Mouse (Mus musculus) bone marrow macrophage, adult 2 months (primary cell): ENCODE data around the gene Skida1. TPM values are rescaled to one million over a fixed set of nuclear protein-coding genes. Genes with fewer than 3 reads are reported as not detected.

ENCODE experiments used
- H3K27ac ChIP-seq: 2 replicates; pipeline ENCODE4 v1.5.1; 2012; ENCODE audit warnings: low read depth, low read length; ENCODE audit not compliant: insufficient read depth
- H3K4me1 ChIP-seq: 2 replicates; pipeline ENCODE4 v1.6.1; 2012; ENCODE audit warnings: low read length; ENCODE audit not compliant: control insufficient read depth, insufficient read depth
- H3K4me3 ChIP-seq: 2 replicates; pipeline ENCODE4 v1.5.1; 2012; ENCODE audit warnings: mild to moderate bottlenecking, low read length, moderate library complexity; ENCODE audit not compliant: insufficient read depth
- CTCF ChIP-seq: IDR thresholded peaks from 2 replicates; pipeline ENCODE4 v1.5.1; 2012; ENCODE audit warnings: low read depth, mild to moderate bottlenecking, low read length, moderate library complexity
- POLR2A ChIP-seq: IDR thresholded peaks from 2 replicates; pipeline ENCODE4 v1.6.1; 2012; ENCODE audit warnings: mild to moderate bottlenecking, low read depth, low read length, borderline replicate concordance
- polyA plus RNA-seq: library from polyadenylated mRNA; stranded (reverse); fragments of >200 nt; gene quantifications from 2 replicates; pipeline ENCODE4 v1.2.4, GENCODE M21; 2012; ENCODE audit not compliant: missing spikeins, insufficient read depth, insufficient read length

The Skida1 gene
- polyA plus RNA-seq, 1 experiment: not detected

DNA sequence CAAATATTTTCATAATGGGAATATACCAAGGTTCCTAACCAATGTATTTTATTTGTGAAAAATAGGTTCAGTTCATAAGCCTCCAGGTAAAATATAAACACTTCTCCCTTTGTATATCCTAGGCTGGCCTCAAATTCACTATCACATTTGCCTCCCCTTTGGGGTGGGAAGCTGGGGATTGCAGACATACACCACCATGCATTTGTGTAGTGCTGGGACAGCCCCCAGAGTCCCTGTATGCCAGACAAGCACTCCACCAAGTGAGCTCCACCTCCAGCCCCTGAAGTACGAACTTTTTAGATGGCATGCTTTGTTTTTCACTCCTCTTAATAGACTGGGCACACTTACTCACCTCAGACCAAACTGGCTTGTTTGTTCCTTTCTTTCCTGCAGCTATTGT, 26.0 kb downstream of the Skida1 start:
- H3K4me3 ChIP-seq: no peak overlapping the region
- TF ChIP-seq POLR2A (no peak), CTCF (no peak)
- H3K4me1 ChIP-seq: no peaks in the 10 kb centered on the region
- H3K27ac ChIP-seq: no peak overlapping the region

DNA sequence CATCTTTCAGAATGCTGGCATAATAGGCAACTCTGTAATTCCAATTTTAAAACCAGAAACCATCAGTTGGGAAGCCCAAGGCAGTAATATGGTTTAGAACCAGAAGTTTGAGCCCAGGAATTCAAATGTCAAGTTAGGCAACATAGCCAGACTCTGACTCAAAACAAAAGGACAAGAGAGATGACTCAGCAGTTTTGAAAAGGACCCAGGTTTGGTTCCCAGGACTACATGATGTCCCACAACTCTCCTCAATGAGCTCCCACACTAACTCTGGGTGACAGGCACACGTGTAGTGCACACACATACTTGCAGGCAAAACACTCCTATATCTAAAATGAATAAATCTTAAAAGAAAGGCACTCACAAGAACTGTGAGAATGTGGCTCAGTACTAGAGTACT, 29.7 kb downstream of the Skida1 start:
- TF ChIP-seq POLR2A: no peak
- TF ChIP-seq CTCF: no peak

DNA sequence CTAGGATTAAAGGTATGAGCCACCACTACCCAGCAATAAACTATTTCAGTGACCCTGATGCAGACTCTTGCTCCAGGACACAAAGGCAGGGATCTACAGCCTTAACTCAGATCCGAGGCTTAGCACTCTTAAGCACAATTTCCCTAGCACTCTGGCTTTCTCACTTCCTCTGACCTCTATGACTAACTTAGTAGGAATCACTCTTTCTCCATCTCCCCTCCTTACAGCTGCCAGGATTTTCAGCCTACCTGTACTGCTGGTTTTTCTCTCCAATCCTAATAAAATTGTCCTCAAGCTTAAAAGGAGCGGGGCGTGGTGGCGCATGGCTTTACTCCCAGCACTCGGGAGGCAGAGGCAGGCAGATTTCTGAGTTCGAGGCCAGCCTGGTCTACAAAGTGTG, 31.5 kb downstream of the Skida1 start:
- Histone ChIP-seq H3K4me3 (no peak overlapping the region), H3K27ac (no peak overlapping the region), H3K4me1 (no peaks in the 10 kb centered on the region)
- no peak for TF ChIP-seq POLR2A
- TF ChIP-seq CTCF: no peak

More for the DNA sequence above, 29.7 kb downstream of the Skida1 start:
- Histone ChIP-seq H3K27ac (no peak overlapping the region), H3K4me3 (no peak overlapping the region), H3K4me1 (no peaks in the 10 kb centered on the region)

DNA sequence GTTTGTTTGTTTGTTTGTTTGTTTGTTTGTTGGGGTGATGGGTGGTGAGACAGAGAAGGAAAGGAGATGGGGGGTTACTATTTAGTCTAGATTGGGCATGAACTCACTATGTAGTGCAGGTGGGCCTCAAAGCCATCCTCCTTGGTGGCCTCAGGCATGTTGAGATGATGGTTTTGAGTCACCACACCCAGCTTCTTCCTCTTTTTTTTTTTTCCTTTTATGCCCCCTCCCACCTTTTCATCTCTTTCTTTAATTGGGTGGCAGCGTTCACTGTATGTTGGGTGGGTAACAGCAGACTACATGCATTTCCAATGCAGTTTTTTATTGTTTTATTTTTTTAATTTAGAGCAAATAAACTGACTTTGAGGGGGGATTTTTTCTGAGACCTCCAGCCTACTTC, 32.2 kb downstream of the Skida1 start:
- Histone ChIP-seq H3K27ac (no peak overlapping the region), H3K4me1 (no peaks in the 10 kb centered on the region), H3K4me3 (no peak overlapping the region)
- no peak for TF ChIP-seq CTCF
- no peak for TF ChIP-seq POLR2A

DNA sequence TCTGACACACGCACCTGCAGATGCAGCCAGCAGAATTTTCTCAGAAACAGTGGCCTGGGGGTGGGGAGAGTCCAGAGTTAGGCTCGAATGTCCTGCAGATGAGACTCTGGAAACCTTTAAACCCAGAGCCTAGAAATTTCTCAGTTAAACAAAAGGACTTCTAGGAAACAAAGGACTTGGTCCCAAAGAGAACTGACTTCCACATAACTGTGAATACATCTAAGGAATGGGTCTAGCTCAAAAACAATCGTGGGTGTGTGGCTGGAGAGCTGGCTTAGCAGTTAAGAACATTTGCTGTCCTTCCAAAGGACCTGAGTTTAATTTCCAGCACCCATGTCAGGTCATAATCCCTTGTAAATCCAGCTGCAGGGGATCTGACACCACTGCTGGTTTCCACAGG, 33.3 kb downstream of the Skida1 start:
- no peak overlapping the region for H3K27ac ChIP-seq
- TF ChIP-seq CTCF (no peak), POLR2A (no peak)
- no peaks in the 10 kb centered on the region for H3K4me1 ChIP-seq
- H3K4me3 ChIP-seq: no peak overlapping the region

DNA sequence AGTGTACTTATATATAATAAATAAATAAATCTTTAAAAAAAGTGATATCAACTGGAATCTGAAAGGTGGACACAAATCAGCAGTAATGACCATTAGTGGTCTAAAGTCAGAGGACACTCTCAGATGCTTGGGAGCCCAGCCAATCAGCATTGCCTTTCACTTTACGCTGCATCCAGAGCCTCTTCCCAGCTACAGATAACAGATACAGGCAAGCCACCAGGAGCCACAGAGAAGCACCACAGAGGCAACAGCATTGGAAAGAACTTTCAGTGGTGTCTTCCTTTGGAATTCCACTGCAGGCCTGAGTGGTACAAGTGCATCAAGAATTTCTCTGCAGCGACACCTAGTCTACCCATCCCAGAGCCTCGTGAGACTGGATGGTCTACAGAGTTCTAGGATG, 36.0 kb downstream of the Skida1 start:
- Histone ChIP-seq H3K27ac (no peak overlapping the region), H3K4me1 (no peaks in the 10 kb centered on the region), H3K4me3 (no peak overlapping the region)
- TF ChIP-seq CTCF: no peak
- TF ChIP-seq POLR2A: no peak

DNA sequence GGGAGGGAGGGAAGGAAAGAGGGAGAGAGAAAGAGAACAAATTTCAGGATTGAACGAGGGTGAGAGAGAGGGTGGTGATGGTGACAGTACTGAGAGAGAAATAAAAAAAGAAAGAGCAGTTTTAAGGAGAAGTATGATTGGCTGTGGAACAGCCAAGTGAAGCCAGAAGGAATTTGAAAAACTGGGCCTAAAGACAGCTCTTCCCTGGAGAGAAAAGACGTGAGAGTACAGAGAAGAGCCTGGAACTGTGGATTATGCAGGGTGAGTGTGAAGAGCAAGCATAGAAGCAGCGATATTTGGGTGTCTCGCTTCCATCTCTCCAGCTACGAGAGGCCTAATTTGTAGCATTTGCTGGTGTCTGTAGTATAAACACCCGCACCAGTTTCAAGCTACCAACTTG, 37.6 kb downstream of the Skida1 start:
- no peak for TF ChIP-seq POLR2A
- no peak for TF ChIP-seq CTCF
- no peak overlapping the region for H3K4me3 ChIP-seq
- no peak overlapping the region for H3K27ac ChIP-seq
- H3K4me1 ChIP-seq: no peaks in the 10 kb centered on the region

DNA sequence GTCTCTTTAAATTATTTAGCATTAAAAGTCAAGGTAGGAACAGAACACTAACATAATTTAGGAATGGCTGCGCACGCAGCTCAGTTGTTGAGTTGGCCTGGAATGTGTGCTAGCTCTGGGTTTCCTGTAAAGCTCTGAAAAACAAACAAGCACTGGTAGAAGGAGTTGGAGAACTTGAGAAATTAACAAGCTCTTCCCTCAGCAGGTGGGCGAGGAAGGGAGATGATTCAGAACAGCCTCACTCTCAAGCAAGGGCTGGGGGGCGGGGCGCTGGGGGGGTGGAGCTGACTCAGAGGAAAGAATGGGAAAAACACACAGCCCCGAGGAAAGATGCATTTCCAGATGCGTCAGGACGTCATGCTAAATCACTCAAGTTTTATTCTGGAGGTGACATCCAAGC, 43.7 kb downstream of the Skida1 start:
- Histone ChIP-seq H3K4me1 (no peaks in the 10 kb centered on the region), H3K4me3 (no peak overlapping the region), H3K27ac (no peak overlapping the region)
- TF ChIP-seq POLR2A (no peak), CTCF (no peak)

DNA sequence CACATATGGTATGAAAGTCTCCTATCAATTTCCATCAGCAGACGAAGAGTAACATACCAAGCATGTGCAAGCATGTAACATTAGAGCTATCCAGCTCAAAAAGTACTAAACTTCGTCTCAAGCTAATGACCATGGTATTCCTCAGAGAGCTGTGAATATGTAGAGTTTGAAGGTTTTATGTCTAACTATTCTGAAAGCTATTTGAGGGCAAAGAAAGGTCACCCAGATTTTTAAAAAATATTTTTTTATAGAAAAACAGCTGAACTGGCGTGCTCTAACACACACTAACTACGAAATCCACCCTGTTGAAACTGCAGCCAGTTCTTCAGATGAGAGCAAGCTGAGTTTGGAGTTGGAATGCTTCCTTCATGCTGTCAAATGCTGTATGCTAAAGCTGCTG, 44.6 kb downstream of the Skida1 start:
- no peak overlapping the region for H3K27ac ChIP-seq
- TF ChIP-seq POLR2A: no peak
- TF ChIP-seq CTCF: no peak
- no peak overlapping the region for H3K4me3 ChIP-seq
- H3K4me1 ChIP-seq: no peaks in the 10 kb centered on the region

DNA sequence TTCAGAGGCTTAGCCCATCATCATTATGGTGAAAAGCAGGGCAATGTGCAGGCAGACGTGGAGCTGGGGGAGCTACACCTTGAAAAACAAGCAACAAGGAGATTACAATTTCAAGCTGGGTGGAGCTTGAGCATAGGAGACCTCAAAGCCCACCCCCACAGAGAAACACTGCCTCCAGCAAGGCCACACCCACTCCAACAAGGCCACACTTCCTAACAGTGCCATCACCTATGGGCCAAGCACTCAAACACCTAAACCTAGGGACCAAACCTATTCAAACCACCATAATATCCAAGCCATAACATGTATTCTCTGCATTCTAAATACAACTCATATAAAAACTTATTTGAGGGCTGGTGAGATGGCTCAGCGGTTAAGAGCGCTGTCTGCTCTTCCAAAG, 46.5 kb downstream of the Skida1 start:
- TF ChIP-seq POLR2A (no peak), CTCF (no peak)
- no peak overlapping the region for H3K4me3 ChIP-seq

DNA sequence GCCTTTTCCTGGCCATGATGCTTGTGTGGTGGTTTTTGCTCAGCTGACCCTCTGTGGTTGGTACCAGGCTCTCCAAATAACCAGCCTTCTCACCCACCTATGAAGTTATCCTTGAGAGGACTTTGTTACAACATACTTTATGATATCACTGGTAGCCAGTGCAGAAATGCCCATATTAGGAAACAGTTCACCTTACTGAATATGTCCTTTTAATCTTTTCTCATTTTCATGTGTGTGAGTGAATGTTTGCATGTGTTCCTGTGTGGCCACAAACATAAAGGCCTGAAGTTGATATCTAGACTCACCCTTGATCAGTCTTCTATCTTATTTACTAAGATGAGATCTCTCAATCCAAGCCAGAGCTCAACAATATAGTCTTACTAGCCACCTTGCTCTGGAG, 52.0 kb downstream of the Skida1 start, which contains the start of gene H2al2a:
TSS of gene H2al2a (minus strand) at position 101 of the 400 bp plus-strand sequence.
- no peaks in the 10 kb centered on the region for H3K4me1 ChIP-seq
- no peak within 1 kb of the TSS for H3K4me3 ChIP-seq
- no peak for TF ChIP-seq POLR2A
- TF ChIP-seq CTCF: no peak
- H3K27ac ChIP-seq: no peak within 1 kb of the TSS

More for the DNA sequence above, 46.5 kb downstream of the Skida1 start:
- H3K27ac ChIP-seq: no peak overlapping the region
- no peaks in the 10 kb centered on the region for H3K4me1 ChIP-seq

Other genes starting within 250 kb of the Skida1 start
- gene H2al2a, start 52.1 kb downstream of the Skida1 start, polyA plus RNA-seq: not detected in 2 replicates
- not detected in 2 replicates for gene A930004D18Rik, start 11.3 kb downstream of the Skida1 start, polyA plus RNA-seq
- gene Mllt10, start 6.2 kb upstream of the Skida1 start, polyA plus RNA-seq: 29.4 and 32.5 TPM in 2 replicates